Mouse (Mus musculus) cerebellum, postnatal 25 days (tissue): Measurements from ENCODE around the gene Lcat.

Experiments
- DNase-seq, 2 experiments: peaks; one replicate each; pipeline ENCODE4 v3.0.0; 2021; ENCODE audit warnings: mixed read lengths in 2 of 2

The Lcat gene

DNA sequence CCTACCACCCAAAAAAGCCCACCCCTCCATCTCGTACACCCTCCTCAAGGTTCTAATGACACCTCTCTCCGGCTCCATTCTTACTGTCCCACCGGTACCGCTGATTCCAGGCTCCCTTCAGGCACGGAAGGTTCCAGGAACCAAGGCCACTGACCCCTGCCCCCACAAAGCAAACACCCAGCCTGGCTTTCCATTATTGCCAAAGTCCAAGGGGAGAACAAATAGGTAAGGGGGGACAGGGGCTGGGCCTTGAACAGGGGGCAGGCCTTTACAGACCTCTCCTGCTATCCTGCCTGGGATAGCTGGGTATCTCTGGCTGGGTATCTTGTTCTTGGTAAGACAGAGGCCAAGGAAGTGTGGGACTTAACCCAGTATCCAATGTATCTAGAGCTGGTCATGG lies 640 bp downstream of the Lcat start:
- no peak for DNase-seq

DNA sequence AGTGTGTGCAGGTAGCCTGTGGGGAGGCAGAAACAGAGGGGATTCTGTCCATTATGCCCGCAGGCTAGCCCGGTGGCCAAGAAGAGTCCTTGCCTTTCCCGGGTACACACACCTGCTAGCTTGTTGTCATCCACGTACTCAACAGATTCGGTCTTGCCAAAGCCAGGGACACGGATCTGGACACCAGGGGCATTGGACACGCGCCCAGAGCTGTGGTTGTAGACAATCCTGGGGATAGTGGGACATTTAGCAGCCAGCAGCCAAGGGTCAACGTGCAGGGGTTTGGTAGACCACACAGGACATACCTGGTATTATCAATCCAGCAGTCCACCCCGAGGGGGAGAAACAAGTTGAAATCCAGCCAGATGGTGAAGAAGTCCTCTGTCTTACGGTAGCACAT lies 1.2 kb downstream of the Lcat start:
- no peak for DNase-seq

DNA sequence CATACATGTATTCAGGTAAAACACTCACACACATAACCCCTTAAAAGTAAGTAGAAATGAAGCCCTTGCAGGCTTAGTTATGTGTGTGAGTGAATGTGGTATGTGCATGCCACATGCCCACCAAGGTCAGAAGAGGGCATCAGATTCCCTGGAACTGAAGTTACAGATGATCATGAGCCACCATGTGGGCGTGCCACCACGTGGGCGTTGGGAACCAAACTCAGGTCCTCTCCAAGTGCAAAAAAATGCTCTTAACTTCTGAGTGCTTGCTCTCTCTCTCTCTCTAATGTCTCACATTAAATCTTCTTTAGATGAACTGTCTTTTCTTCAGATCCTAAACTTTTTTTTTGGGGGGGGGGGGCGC lies 4.9 kb downstream of the Lcat start, which contains the start of gene Psmb10:
Gene Psmb10 (minus strand): TSS at position 139 of the 364 bp plus-strand sequence.
- DNase-seq, result peak in 1 of 2 experiments; percentile 40

DNA sequence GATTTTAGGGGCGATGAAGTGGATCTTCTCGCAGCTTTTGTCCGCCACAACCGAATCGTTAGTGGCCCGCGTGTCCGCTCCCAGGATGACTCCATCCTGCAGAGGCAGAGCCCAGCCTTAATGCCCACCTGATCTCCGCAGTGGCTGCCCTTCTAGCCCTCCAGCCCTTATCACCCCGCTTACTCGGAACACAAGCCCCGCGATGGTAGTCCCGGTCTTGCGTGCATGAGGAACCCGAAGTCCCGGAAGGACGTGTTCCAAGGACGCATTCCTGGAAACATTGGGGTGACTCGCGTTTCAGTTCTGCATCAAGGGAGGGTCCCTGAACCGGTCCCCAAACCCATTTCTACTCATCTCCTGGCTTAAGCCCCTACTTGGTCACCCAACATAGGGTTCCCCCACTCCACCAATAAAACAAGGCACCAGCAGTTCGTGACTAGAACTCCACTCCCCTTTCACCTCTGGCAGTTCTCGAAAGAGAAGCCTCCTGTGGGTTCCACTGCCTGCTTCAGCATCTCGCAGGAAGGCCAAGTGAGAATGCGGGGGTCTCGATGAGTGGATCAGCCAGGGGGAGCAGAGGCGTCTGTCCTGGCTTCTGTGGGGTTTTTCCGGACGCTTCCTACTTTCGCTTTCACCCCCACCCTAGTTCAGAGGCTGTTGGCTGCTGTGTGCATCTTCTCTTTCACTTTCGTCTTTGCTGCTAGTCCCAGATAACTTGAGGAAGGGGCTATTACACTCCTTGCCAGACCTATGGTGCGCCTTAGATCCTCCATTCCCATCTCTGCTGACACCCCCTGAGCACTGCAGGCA lies 5.5 kb downstream of the Lcat start:
- peak in 1 of 2 experiments; percentile 59 for DNase-seq

DNA sequence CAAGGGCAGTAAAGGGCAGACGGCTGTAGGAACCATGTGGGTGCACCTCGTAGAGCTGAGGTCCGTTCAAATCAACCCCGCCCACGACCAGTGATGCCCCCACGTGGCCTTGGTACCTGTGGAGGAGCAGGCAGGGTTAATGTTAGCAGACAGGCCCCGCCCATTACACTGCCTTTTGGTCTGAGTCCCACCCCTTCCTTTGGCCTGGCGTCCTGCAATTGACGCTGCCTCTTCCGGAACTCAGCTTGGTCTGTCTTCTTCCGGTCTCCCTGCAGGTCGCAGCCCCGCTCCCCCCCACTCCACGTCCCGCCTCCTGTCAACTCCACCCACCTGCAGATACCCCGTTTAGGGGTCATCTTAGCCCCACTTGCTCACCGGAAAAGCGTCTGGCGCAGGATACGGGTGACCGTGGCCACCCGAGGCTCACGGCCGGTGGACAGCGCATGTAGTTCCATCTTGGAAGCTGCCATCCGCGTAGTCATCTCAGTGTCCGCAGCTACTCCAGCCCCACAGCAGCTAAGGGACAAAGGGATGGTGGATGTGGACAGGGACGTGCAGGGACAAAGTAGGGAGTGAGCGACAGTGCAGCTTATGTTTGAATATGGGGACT lies 6.2 kb downstream of the Lcat start:
- peak; percentile 90 to 93 for DNase-seq

DNA sequence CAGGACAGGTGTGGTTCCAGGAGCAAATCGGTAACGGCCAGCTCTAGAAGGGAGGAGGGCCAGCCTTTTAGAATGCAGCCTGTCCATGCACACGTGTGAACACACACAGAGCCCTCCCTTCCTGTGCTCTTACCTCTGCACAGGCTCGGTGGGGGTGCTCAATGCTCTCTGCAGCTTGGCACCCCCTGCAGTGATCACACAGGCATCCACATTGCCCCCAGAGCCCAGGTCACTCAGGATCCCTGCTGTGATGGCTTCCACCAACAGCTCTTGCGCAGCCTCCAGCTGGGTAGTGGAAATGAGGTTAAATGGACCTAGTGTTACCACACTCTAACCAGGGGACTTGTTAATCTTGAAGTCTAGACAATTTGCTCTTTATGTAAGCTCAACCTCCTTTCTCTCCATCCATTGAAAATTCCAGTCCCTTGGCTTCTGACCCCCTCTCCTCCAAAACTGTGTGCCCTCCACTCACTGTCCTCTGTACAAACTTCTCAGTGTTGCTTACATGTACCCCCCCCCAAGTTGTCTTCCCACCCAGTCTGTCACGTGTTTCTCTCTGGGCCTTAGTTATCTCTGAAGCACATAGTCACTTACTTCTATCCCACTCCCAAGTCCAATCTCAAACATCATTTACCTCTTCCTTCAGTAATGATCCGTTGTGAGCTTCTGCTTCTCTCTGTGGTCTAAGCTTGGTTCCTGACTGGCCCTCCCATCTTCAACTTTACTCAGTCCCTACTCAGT lies 7.1 kb downstream of the Lcat start:
- DNase-seq, result peak in 1 of 2 experiments; percentile 42

DNA sequence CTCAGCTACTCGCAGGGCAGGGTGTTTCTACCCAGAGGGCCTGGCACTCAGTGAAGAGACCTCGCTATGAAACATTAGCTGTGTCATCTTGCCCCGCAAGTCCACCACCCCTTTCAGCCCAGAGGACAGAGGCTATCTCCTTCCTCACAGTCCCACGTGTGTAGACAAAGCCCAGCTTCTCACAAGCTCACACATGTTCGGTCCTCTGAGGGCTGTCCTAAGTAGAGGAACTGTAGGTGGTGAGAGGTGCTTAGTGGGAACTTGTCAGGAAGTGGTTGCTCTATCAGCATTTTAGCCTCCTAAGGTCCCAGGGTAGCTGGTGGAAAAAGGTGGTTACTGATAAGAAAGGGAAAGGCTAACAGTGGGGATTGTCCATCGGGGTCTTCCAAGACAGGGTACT lies 8.1 kb downstream of the Lcat start:
- DNase-seq, result no peak

DNA sequence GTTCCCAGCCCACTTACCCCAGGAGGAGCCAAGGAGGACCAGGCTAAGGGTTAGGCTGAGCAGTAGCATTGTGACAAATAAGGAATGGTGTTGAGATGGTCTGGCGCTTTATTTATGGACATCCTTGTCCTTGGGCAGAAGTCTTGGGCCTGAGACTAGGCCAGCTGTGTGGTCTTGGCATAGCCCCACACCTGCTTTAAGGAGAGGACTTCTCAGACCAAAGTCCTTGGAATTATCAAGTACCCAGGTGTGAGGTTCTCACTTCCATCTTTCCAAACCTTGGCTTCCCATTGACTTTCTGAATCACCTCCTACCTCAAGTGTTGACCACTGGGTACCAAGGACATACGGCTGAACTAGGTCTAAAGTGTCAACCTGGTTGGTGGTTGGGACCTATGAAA lies 9.4 kb downstream of the Lcat start, which contains the start of gene Ctrl:
Gene Ctrl (minus strand): TSS at position 101 of the 400 bp plus-strand sequence.
- DNase-seq, result no peak

DNA sequence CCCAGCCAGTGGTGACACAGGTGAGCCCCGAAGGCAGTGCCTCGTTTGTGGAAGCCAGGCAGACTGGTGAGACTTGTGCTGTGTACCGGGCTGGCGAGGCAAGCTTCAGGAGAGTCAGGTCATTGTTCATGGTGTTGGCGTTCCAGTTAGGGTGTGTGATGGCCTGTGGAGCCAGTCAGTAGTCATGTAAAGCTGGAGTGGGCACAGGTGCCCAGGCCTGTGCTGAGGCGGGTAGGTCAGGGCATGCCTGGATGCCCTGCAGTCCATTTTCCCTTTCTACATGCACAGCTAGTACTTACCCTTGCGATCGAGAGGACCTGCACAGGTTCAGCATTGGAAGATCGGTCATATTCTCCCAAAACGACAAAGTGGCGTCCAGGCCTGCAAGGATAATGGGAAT lies 10.7 kb downstream of the Lcat start:
- no peak for DNase-seq

DNA sequence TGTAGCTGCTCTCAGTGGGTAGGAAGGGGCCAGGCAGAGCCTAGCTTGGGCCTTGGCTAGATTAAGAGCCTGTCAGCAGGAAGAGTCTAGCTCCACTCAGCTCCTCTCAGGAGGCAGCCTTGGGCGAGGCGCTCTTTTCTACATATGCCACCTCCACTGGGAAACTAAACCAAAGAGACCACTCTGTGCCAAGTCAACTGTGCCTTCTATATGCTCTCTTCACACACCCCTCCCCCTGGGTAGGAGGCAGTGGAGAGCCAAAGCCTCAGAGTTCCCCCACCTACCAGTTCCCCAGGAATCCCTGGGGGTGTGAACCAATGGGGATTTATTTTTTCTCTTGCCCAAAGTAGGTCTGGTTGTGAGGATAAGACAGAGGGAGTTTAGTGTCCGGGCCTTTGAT lies 11.9 kb downstream of the Lcat start:
- DNase-seq, result no peak

DNA sequence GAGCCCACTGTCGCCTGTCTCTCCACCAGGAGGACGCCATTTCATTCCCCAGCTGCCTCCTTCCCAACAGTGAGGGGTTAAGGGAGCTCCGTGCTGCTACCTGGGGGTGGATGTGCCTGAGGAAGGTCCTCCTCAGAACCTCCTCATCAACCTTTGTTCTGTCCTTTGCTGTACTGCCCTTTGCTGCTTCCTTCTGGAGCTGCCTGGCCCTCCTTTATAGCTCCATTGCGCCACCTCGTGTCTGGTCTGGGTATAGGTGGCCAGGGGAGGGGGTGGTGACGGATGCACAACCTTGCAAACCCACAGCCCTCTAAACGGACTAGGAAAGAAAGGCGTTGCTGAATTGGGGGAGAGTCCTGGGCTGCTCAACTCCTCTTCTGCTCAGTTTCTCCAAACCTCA lies 12.6 kb downstream of the Lcat start:
- peak; percentile 86 to 93 for DNase-seq

DNA sequence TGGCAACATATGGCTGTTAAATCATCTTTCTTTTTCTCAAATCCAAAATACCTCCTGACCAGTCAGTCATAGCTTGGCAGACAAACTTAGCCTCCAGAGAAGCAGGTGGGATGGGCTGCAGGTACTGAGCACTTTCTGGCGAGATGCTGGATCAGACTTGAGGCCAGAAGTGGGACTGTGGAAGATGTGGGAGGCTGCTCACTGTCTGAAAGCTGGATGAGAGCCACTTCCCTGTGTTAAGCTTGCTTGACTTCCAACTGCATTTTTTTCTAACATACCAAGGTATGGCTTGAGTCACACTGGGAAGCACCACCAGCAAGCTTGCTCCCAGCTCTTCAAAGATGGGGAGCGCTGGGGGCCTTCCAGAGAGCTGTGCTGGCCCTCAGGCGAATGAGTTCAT lies 18.1 kb downstream of the Lcat start:
- DNase-seq, result no peak

DNA sequence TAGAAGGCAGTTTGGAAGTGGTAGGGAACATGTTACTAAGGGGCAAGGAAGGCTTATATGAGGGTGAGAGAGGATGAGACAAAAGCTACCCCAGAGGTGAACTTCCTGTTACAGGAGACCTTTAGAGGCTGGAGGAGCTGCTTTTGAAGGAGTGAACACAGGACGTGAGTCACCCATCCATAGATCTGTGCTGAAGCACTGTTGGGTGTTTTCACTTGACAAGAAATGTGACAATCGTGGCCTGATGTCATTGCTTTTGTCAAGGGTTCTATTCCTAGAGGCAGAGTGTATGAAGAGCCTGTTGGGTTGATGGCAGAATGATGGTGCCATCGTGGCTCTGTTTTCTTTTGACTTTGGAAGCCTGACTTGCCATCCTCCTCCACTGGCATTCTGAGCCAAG lies 23.8 kb downstream of the Lcat start:
- DNase-seq, result no peak

DNA sequence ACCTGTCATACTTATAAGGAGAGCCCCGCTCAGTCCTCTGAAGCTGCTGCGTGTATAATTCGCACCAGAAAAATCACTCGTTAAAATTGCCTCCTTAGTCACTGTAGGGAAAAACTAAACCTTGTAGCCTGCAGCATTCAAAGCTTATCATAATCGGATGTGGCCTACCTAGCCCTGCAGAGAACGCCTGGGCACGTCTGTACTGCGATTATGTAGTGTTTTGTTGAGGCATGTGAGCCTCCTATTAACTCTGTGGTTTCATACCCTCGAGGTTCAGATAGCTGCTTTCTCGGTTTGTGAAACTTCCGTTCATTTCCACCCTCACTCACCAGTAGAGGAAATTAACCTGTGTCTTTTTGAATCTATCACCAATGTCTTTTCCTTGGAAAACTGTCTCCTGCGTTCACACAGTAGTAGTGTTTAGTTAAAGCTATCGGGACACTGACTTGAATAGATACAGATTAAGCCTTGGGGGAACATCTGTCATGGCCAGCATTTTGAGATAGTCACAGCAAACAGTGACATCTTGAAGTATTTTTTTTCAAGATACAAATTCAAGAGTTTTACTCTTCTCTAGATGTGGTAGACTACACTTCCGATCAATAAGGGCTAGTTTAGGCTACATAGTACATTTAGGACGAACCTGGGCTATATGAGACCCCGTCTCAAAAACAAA lies 42.1 kb downstream of the Lcat start:
- DNase-seq, result no peak

DNA sequence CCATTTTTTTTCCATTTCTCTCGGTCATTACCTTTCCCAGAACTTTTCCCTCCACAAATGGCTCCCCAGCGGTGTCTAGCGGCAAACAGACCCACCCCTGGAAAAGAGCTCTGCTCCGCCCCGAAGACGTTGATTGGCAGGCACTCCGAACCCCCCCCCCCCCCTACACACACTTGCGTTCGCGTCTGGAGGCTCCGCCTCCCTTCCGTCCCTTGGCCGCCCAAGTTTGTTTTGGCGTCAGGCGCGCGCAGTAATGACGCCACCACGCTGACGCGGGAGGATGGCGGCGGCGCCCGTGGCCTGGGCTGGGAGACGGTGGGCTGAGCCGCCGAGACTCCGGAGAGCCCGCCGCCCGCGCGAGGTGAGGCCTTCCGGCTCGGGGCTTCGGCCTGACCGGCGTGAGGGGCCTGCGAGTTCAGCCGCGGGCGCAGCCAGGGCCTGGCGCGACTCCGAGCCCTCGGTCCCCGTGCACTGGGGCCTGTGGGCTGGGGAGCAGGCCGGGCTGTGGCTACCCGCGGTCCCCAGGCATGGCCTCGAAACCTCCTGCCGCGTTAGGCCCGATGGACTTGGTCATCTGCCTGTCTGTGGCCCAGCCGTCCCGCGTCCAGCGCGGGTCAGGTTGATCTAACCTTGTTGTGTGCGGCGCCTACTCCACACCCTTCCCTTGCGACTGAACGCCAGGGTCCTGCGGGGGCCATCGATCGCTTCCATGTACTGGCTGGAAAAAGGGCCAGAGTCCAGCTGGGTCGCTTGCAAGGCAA lies 42.8 kb downstream of the Lcat start, which contains the start of gene Pskh1:
Gene Pskh1 (plus strand): TSS at position 262 of the 761 bp plus-strand sequence.
- DNase-seq, result peak; percentile 96

DNA sequence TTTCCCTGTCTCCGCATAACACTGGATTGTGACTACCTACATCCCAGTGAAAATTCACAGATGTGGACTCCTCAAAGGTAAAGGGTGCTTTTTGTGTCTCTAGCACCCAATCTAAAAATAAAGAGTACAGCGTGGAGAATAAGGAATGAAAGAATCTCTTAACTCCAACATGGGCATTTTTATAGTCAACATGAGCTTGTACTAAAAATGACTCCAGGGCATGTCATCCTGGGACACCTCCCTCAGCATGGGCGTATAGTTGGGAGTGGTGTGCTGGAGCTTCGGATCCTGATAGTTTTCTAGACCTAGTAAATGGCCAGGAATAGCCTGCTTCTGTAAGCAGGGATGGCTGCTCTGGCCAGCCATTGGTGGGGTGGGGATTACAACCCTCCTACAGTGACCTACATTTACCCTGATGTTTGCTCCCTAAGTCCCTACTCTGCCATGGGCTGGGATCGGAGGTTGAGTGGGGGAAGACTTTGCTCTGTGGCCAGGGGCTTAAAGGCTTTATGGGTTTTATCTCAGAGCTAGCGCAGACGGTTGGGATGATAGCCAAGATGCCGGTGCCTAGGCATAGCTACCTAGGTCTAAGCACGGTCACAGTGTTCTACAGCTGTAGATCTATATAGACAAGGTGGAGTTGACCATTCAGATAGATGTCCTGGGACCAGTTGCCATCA lies 45.2 kb downstream of the Lcat start:
- DNase-seq, result no peak

DNA sequence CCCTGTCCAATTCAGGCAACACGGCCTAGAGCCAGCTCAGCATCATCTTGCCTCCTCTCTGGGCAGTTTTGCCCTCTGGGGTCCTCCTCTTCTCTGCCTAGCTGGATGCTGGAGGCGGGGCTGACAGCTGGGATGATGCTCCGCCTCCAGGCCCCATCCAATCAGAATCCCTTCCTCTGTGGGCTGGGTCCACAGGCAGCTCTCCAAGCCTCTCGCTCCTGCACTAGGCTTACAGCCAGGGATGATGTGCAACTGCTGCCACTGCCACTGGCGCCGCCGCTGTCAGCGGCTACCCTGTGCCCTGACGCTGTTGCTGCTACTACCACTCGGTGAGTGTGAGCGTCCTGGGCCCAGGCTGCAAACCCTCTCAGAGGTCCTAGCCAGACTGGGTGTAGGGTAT lies 49.8 kb downstream of the Lcat start, which contains the start of gene Nrn1l:
Gene Nrn1l (plus strand): TSS at position 229 of the 400 bp plus-strand sequence.
- peak in 1 of 2 experiments; percentile 53 for DNase-seq

DNA sequence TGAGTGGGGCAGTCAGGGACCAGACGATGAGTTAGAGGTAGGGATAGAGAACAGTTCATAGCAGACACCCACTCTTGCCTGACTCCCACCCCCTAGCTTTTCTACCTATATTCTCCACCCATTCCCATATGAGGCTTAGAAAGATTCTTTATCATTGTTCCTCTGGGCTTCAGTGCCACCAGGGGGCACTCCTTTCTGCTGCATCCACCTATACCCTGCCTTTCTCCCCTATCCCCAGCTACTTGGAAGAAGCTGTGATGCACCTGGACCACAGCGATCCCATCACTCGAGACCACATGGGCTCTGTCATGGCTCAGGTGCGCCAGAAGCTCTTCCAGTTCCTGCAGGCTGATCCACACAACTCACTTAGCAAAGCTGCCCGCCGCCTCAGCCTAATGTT lies 50.8 kb downstream of the Lcat start:
- DNase-seq, result peak in 1 of 2 experiments; percentile 55

DNA sequence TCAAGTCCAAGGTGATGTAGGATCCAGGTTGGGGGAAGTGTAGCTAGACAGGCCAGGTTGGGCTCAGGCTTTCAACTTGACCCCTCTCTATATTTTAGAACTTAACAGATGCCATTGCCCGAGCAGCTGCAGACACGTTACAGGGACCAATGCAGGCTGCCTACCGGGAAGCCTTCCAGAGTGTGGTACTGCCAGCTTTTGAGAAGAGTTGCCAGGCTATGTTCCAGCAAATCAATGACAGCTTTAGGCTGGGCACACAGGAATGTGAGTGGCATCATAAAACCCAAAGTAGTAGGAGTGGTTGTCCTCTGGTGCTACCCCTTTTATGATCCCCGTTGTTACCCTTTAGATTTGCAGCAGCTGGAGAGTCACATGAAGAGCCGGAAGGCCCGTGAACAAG lies 52.3 kb downstream of the Lcat start:
- DNase-seq, result peak in 1 of 2 experiments; percentile 33

DNA sequence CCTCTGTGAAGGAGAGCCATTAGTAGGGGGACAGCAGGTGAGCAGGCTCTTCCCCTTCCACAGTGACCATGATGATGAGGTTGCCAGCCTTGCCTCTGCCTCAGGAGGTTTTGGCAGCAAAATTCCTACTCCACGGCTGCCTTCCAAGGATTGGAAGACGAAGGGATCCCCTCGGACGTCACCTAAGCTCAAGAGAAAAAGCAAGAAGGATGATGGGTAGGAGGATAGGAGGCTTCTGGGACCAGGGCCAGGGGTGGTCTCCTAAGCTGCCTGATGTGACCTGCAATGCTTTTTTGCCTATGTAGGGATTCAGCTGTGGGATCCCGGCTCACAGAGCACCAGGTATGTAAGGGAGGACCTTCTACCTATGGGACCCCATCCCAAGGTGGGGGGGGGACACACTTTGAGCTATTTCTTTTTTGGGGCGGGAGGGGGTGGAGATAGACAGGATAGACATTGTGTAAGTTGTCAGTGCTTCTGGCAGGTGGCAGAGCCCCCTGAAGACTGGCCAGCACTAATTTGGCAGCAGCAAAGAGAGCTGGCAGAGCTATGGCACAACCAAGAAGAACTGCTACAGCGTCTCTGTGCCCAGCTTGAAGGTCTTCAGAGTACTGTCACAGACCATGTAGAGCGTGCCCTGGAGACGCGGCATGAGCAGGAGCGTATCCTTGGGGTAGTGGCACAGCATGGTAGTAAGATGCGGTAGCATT lies 53.3 kb downstream of the Lcat start:
- DNase-seq, result peak; percentile 43 to 46
